Mouse (Mus musculus) heart, postnatal 36 days (tissue): ENCODE measurements around the gene Prkaca. TPM values are rescaled to one million over a fixed set of nuclear protein-coding genes. Genes with fewer than 3 reads are reported as not detected.
A peak's percentile ranks its signal among the peaks of the same experiment; 100 is the strongest.
"Not testable (repeated sequence)": the region's sequence is repeated elsewhere in the genome, so short reads cannot be mapped to it uniquely, and the experiment has no call there.

Experiments
- DNase-seq, 2 experiments: peaks; one replicate each; pipeline ENCODE4 v3.0.0; 2021 to 2022
- intact Hi-C: fragments of 180-260 bp; cut with DNase I; formaldehyde crosslinking; loops from one replicate; pipeline ENCODE4 v1.15.1; 2025
- total RNA-seq, 2 experiments: library from RNA; stranded (reverse); gene quantifications; 2 replicates each; pipeline ENCODE4 v1.2.3; 2021

The Prkaca gene
- total RNA-seq, 2 experiments from 2014 or later, result 336 to 360 TPM

GRCm38 (mm10) chr8:83973161-83974031 is 603 bp downstream of the Prkaca start:
- DNase-seq, result no peak
- intact Hi-C loops, result no loop called here

- intact Hi-C loops, result no loop called here
- no peak for DNase-seq
Measured at GRCm38 (mm10) chr8:83974521-83974920, 1.7 kb downstream of the Prkaca start.

- DNase-seq, result no peak
- intact Hi-C loops, result no loop called here
Measured at GRCm38 (mm10) chr8:83976101-83976630, 3.4 kb downstream of the Prkaca start.

- DNase-seq, result no peak
- intact Hi-C loops, result no loop called here
Measured at GRCm38 (mm10) chr8:83976779-83977350, 4.1 kb downstream of the Prkaca start.

GRCm38 (mm10) chr8:83977646-83978045 is 4.9 kb downstream of the Prkaca start:
- intact Hi-C loops, result no loop called here
- peak; percentile 37 to 43 for DNase-seq

GRCm38 (mm10) chr8:83978200-83978599 is 5.4 kb downstream of the Prkaca start:
- intact Hi-C loops, result no loop called here
- no peak for DNase-seq

GRCm38 (mm10) chr8:83980250-83980649 is 7.5 kb downstream of the Prkaca start:
- peak; percentile 41 to 49 for DNase-seq
- intact Hi-C loops, result no loop called here

GRCm38 (mm10) chr8:83980845-83981244 is 8.1 kb downstream of the Prkaca start:
- intact Hi-C loops, result no loop called here
- peak; percentile 69 to 75 for DNase-seq

- DNase-seq, result no peak
- intact Hi-C loops, result no loop called here
Measured at GRCm38 (mm10) chr8:83981533-83981932, 8.7 kb downstream of the Prkaca start.

GRCm38 (mm10) chr8:83982449-83982848 is 9.7 kb downstream of the Prkaca start:
- intact Hi-C loops, result no loop called here
- no peak for DNase-seq

- intact Hi-C loops, DNase-seq: not testable (repeated sequence)
Measured at GRCm38 (mm10) chr8:83983222-83983621, 10.4 kb downstream of the Prkaca start.

- intact Hi-C loops, result no loop called here
- DNase-seq, result no peak
Measured at GRCm38 (mm10) chr8:83989243-83989642, 16.4 kb downstream of the Prkaca start.

- no peak for DNase-seq
- intact Hi-C loops, result no loop called here
Measured at GRCm38 (mm10) chr8:83990170-83990569, 17.4 kb downstream of the Prkaca start.

GRCm38 (mm10) chr8:83992488-83992887 is 19.7 kb downstream of the Prkaca start:
- intact Hi-C loops, result no loop called here

GRCm38 (mm10) chr8:83994030-83994429 is 21.2 kb downstream of the Prkaca start:
- DNase-seq, result no peak
- intact Hi-C loops, result loop anchor here (1.0 kb wide), 1 partner anchor 10 kb away; no protein-coding TSS in a partner anchor

More at GRCm38 (mm10) chr8:83992488-83992887, 19.7 kb downstream of the Prkaca start:
- DNase-seq, result no peak

- intact Hi-C loops, result loop anchor here (5.0 kb wide), 2 partner anchors 39 to 99 kb away; partner anchors contain the start of genes Asf1b and Gm10644
- DNase-seq, result peak in 1 of 2 experiments; percentile 30
Measured at GRCm38 (mm10) chr8:83995973-83996372, 23.2 kb downstream of the Prkaca start.

- DNase-seq, result peak; percentile 87 to 91
- intact Hi-C loops, result loop anchor here (5.0 kb wide), 2 partner anchors 40 to 100 kb away; partner anchors contain the start of genes Asf1b and Gm10644
Measured at GRCm38 (mm10) chr8:83996567-83997505, 24.0 kb downstream of the Prkaca start.

- intact Hi-C loops, result loop anchor here (5.0 kb wide), 2 partner anchors 40 to 100 kb away; partner anchors contain the start of genes Asf1b and Gm10644
Measured at GRCm38 (mm10) chr8:83997511-83998141, 24.8 kb downstream of the Prkaca start, which contains the start of gene Samd1. Gene Samd1 (plus strand): TSS chr8:83997672.

More at GRCm38 (mm10) chr8:83997511-83998141, 24.8 kb downstream of the Prkaca start, which contains the start of gene Samd1:
- DNase-seq, result peak; percentile 63 to 67
